Mouse (Mus musculus) fat pad, adult 2 months (tissue): ENCODE data around the gene Dmrtc1a.
"Not testable (repeated sequence)": the region's sequence is repeated elsewhere in the genome, so short reads cannot be mapped to it uniquely, and the experiment has no call there.

Experiments
- DNase-seq: peaks from one replicate; pipeline ENCODE4 v3.0.0-alpha.2; 2011; ENCODE audit warnings: low read depth, low spot score; ENCODE audit errors: extremely low read depth

Dmrtc1a gene

DNA sequence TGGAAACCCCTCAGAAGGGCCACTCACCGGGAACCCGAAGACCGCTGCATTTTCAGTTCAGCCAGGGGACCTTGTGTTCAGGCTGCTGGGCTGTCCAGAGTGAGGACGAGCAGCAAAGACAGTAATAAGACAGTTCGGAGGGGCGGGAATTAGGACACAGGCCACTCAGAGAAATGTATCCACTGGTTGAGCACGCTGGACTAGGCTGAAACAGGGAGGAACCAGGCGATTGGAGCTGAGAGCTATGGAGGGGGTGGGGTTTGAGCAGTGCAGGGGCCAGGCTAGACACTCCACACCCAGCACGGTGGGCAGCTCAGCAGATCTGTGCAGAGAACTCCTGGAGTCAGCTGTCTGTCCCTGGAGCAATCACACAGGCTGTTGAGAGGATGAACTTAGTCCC lies at the start of gene Dmrtc1a, which contains the start of gene 1700011M02Rik:
Gene Dmrtc1a (minus strand): TSS at position 101 of the 400 bp plus-strand sequence.
Gene 1700011M02Rik (plus strand): TSS at position 319 of the 400 bp plus-strand sequence.
- not testable (repeated sequence) for DNase-seq

DNA sequence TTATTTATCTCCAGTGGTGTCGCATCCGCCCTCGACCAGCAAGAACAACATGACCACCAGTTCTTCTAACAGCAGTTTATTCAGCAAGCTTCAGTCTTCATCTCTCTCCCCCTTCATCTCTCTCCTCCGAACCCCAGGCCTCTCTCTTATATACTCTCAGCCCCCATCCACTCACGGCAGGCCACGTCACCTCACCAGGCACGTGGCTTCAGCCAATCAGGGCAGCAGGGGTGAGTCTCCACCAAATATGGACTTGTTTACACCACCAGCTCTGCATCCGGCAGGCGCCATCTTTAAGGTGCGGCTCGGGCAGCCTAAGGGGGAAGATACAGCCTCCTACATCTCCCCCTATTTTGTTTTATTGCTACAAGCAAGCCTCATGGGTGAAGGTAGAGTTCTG lies 41.6 kb upstream of the Dmrtc1a start:
- DNase-seq, result not testable (repeated sequence)

DNA sequence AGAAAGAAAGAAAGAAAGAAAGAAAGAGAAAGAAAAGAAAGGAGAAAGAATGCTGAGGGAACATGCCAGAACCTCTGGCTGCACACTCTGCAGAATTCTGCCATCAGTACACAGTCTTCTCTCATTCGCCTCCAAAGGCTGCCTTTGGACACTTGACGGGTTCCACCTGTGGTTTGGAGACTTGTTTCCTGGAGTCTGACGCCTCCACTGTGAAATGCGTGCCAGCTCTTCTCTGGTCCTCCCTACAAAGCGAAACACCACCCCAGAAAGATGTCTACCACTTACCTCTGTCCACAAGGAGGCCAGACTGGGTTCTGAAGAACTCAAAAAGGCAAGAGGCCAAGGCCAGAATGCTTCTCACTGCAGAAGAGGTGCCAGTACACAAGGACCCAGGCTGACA lies 28.3 kb upstream of the Dmrtc1a start:
- DNase-seq, result no peak

DNA sequence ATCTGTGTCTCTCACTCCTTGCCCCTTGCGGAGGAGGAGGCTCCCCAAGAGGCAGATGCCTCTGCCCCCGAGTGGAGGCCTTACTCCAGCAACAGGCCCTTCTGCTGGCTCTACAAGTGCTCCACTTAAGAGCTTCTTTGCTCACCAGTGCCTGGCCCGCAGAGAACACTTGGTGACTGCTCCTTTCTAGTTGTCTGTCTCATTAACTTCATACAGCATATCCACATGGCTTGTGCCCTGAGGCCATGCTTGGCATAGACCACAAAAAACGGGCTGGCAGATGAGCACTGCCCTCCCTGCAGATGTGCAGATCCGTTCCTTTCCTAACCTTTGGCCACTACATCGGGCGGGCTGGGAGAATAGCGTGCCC lies 25.9 kb upstream of the Dmrtc1a start:
- no peak for DNase-seq

DNA sequence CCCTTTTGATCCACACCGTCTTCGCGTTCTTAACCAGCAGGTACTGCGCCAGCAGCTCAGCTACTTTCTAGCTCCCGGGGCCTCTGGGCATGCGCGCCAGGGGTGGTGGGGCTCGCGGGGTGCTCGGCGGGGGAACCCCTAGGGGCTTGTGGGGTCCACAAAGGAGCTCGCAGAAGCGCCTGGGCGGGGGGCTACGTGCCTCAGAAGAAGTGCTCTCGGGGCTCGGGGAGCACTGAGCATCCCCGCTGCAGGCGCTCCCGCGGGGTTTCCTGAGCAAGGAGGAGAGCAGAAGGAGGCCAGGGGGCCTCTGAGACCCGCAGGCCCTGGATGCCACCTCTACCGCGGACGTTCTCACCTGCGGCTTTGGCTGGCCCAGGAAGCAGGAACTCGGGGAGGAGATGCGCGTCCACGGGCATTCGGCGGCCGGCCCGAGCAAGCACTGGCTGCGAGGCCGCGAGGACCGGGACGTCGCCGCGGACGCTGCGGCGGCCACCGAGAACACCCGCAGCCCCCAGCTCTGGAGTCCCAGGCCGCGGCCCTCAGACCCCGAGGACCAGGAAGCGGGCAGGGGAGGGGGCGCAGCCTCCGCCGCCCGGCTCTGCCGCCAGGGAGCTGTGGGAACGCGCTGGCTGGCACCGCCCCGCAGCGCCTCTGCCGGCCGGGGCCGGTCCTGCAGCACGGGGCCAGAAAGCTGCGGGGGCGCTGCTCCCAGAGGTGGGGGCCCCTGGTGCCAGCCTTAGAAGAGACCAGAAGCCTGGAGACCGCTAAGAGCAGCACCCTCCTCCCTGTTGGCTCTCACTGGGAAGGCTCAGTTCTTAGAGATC lies 25.3 kb upstream of the Dmrtc1a start:
- no peak for DNase-seq

DNA sequence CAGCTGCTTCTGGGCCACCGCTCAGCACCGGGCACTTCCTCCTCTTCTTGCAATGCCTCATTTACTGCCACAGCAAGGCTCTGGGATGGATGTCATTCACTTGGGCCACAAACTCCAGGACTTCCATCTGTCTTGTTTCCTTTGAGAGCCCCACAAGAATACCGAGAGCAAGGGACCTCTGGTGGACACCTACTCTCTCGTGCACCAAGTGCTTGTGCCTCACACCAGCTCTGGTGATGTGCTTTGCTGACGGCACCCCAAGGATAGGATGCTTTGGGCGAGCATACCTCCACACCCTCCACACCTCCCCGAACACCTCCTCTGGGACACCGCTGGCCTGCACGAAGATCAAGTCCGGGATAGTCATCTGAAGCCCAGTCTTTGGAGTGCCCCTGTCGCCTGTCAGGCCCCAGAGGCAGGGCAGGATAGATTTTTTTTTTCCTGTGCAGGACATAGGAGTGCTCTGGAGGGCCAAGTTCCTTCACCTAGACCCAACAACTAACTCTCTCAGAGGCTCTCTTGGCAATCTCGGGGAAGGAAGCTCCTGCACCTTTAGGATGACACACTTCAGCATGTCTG lies 24.6 kb upstream of the Dmrtc1a start:
- no peak for DNase-seq

DNA sequence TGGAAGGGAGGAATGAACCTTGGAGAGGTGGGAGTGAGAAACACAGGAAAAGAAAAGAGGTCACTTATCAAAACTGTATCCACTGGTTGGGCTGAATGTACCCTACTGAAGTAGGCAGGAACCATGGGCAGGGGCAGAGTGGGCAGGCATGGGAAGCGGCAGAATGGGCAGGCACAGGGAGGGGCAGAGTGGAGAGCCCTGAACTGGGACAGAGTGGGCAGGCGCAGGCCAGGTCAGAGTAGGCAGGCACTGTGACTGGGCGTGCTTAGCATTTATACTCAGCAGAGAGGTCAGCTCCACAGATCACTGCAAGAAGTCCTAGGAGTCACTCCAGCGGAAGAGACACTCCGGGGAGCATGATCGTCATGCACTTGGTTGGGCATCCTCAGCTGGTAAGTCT lies 19.6 kb upstream of the Dmrtc1a start, which contains the start of gene 1700018G05Rik:
Gene 1700018G05Rik (plus strand): TSS at position 301 of the 400 bp plus-strand sequence.
- not testable (repeated sequence) for DNase-seq

DNA sequence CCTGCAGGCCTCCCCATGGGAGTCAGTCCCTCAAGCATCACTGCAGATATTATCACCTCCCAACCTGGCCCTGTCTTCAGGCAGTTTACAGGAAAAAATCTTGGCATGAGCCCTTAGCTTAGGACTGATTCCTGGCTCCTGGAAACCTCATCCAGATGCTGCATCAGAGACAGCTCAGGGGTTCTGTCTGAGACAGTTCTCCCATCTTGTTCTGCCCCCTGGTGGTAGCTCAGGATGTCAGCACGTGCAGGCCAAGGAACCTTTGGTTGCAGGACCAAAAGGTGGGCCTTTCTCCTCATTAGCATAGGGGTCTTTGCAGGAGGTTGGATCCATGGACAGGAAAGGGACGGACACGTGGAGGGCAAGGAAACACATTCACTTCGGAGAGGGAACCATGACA lies 18.2 kb upstream of the Dmrtc1a start:
- DNase-seq, result not testable (repeated sequence)

DNA sequence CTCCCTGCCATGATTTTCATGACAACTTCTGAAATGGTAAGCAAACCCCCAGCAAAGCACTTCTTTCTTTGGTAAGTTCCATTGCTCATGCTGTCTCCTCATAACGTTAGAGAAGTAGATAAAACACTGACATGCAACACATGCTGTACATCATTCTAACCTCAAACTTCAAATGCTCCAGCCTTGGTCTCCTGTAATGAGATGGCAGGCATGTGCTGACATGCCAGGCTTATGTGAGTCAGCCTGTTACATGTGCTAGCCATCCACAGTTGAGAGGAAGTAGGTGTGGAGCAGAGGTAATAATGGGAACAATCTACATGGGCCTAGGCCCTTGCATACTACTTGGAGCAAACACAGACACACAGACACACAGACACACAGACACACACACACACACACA lies 6.3 kb upstream of the Dmrtc1a start:
- DNase-seq, result not testable (repeated sequence)

DNA sequence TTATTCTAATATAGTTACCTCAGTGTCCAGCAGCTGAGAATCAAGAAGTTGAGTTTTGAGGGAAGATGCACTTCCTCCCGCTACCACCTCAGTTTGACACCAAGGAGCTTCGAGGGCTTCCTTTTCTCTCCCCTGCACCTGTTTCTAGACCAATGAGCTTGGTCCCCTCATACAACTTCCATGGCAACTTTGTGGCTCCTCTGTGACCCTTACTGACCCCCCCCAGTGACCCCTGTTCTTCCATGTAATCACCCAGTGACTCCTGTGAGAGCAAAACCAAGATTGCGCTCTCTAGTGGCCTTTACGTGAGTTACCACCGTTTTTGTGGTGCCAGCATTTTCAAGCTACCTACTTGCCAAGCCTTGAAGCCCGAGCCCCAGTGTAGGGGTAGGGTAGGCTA lies 40.6 kb downstream of the Dmrtc1a start, which contains the start of gene 1700031F05Rik:
Gene 1700031F05Rik (minus strand): TSS at position 101 of the 400 bp plus-strand sequence.
- DNase-seq, result no peak

DNA sequence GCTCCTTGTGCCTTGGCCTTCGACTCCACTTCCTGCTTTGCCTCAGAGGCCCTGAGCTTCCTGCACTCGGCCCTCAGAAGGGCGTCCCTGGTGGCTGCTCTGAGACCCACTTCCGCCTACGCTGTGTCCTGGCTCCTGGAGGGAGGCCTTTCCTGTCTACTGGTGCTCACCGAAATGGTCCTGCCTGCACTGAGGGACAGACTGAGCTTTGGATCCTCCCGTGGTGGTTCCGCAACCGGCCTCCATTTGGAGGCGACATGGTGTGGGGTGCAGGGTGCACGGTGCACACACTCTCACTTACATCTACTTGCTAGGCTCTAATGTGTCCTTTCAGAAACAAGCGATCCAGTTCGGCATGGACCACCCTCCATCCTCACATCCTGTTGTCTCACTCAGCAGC lies 54.0 kb downstream of the Dmrtc1a start, which contains the start of gene Dmrtc1c2:
Gene Dmrtc1c2 (minus strand): TSS at position 101 of the 400 bp plus-strand sequence.
- not testable (repeated sequence) for DNase-seq
